Mouse (Mus musculus): ENCODE results near the gene Ybx3. TPM values are rescaled to one million over a fixed set of nuclear protein-coding genes. Genes with fewer than 3 reads are reported as not detected.

Gene Ybx3
- total RNA-seq, 2 experiments from 2014 or later, result 153 to 174 TPM

- intact Hi-C loops (cut with DNase I), result no loop called here
- no peak for DNase-seq
These were observed 43.9 kb downstream of the Ybx3 start for GRCm38 (mm10) chr6:131344346-131344745.

GRCm38 (mm10) chr6:131340082-131340481 lies 48.2 kb downstream of the Ybx3 start:
- intact Hi-C loops (cut with DNase I), result no loop called here
- DNase-seq, result no peak

GRCm38 (mm10) chr6:131339309-131339708 lies 49.0 kb downstream of the Ybx3 start:
- no peak for DNase-seq
- intact Hi-C loops (cut with DNase I), result no loop called here

DNA sequence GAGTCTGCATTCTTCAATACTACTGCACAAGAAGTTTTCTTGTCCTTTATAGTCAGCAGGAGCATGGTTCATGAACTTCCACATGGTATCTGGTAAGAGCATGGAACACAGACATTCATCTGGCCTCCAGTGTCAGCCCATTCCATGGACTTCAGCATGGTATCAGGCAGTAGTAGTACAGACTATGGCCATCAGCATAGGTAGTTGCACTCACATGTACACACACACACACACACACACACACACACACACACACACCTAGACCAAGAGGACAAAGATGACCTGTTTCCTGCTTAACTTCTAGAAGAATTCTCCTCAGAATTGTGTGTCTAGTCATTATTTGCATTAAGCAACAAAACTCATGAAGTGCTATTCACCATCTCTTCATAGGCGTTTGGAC lies 49.5 kb downstream of the Ybx3 start:
- no peak for DNase-seq
- intact Hi-C loops (cut with DNase I), result no loop called here

GRCm38 (mm10) chr6:131327076-131327475 lies 61.2 kb downstream of the Ybx3 start:
- intact Hi-C loops (cut with DNase I), result no loop called here
- no peak for DNase-seq

- no peak for DNase-seq
- intact Hi-C loops (cut with DNase I), result no loop called here
These were observed 66.2 kb downstream of the Ybx3 start for GRCm38 (mm10) chr6:131321854-131322639.

GRCm38 (mm10) chr6:131316155-131317101 lies 71.8 kb downstream of the Ybx3 start:
- intact Hi-C loops (cut with DNase I), result no loop called here

More at GRCm38 (mm10) chr6:131316155-131317101, 71.8 kb downstream of the Ybx3 start:
- DNase-seq, result no peak

Other genes with a start within 250 kb of the Ybx3 start
- under 1 TPM in 1 of 2 experiments, not detected in 1; 0.32 TPM for gene Klra2, start 141.1 kb downstream of the Ybx3 start, total RNA-seq (2021)
- 10 to 100 TPM; 21.9 to 22.7 TPM for gene Magohb, start 95.2 kb downstream of the Ybx3 start, total RNA-seq (2021)
- 1 to 10 TPM; 6.6 to 6.7 TPM for gene Styk1, start 34.9 kb downstream of the Ybx3 start, total RNA-seq (2021)
- not detected for gene 5430401F13Rik, start 97.9 kb upstream of the Ybx3 start, total RNA-seq (2021)
- gene Gm6619, start 97.9 kb upstream of the Ybx3 start, total RNA-seq (2021), result not detected
- not detected for gene Tas2r130, start 242.4 kb upstream of the Ybx3 start, total RNA-seq (2021)